Mouse (Mus musculus) mesoderm, embryonic 11.5 days (tissue): ENCODE measurements around the gene Cxcr5.

ENCODE experiments used
- DNase-seq: peaks from one replicate; pipeline ENCODE4 v3.0.0-alpha.2; 2012; ENCODE audit warnings: low read depth, low spot score

Gene Cxcr5

GRCm38 (mm10) chr9:44561597-44561996 lies at the start of gene Cxcr5:
TSS of gene Cxcr5 (minus strand) at chr9:44561877.
- DNase-seq: no peak

- DNase-seq: no peak
Observed at GRCm38 (mm10) chr9:44610371-44610770, 48.7 kb upstream of the Cxcr5 start.

- DNase-seq: no peak
Observed at GRCm38 (mm10) chr9:44607306-44607705, 45.6 kb upstream of the Cxcr5 start.

- DNase-seq: no peak
Observed at GRCm38 (mm10) chr9:44606646-44607045, 45.0 kb upstream of the Cxcr5 start.

GRCm38 (mm10) chr9:44605616-44606165 lies 44.0 kb upstream of the Cxcr5 start:
- DNase-seq: no peak

- DNase-seq: peak; percentile 50
Observed at GRCm38 (mm10) chr9:44604779-44605615, 43.3 kb upstream of the Cxcr5 start, which contains the start of gene Ddx6. TSS of gene Ddx6 (plus strand) at chr9:44604892.

- DNase-seq: peak; percentile 82
Observed at GRCm38 (mm10) chr9:44604290-44604778, 42.7 kb upstream of the Cxcr5 start.

- peak; percentile 86 for DNase-seq
Observed at GRCm38 (mm10) chr9:44603454-44604289, 42.0 kb upstream of the Cxcr5 start.

- no peak for DNase-seq
Observed at GRCm38 (mm10) chr9:44602766-44603165, 41.1 kb upstream of the Cxcr5 start.

- no peak for DNase-seq
Observed at GRCm38 (mm10) chr9:44600801-44601200, 39.1 kb upstream of the Cxcr5 start.

GRCm38 (mm10) chr9:44599616-44600015 lies 37.9 kb upstream of the Cxcr5 start:
- DNase-seq: no peak

GRCm38 (mm10) chr9:44598899-44599495 lies 37.3 kb upstream of the Cxcr5 start:
- DNase-seq: peak; percentile 61

- DNase-seq: no peak
Observed at GRCm38 (mm10) chr9:44597742-44598141, 36.1 kb upstream of the Cxcr5 start.

- no peak for DNase-seq
Observed at GRCm38 (mm10) chr9:44595537-44595930, 33.9 kb upstream of the Cxcr5 start.

GRCm38 (mm10) chr9:44594901-44595536 lies 33.3 kb upstream of the Cxcr5 start:
- DNase-seq: no peak

- DNase-seq: no peak
Observed at GRCm38 (mm10) chr9:44593886-44594285, 32.2 kb upstream of the Cxcr5 start.

GRCm38 (mm10) chr9:44593221-44593620 lies 31.5 kb upstream of the Cxcr5 start:
- no peak for DNase-seq

- no peak for DNase-seq
Observed at GRCm38 (mm10) chr9:44591595-44592188, 30.0 kb upstream of the Cxcr5 start.

- DNase-seq: no peak
Observed at GRCm38 (mm10) chr9:44590969-44591368, 29.3 kb upstream of the Cxcr5 start.

- DNase-seq: no peak
Observed at GRCm38 (mm10) chr9:44589095-44589494, 27.4 kb upstream of the Cxcr5 start.

GRCm38 (mm10) chr9:44588605-44589004 lies 26.9 kb upstream of the Cxcr5 start:
- DNase-seq: no peak
